8 mouse cellular contexts compared by ENCODE assay signal in the genomic region with DNA sequence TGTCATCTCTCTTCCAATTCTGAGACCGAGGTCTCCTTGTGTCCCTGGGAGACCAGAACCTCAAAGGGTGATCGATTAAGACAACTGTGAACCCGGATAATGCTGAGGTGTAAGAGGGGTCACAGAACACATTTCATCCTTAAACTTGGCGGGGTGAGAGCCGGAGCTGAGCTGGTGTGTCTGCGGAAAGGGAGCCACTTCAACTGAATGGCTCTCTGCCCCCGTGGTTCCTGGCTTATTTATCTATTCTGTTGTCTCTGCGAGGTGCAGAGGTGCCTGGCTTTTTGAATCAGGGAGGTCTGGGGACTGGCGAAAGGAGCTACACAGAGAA. TPM values are rescaled to one million over a fixed set of nuclear protein-coding genes. Genes with fewer than 3 reads are reported as not detected.
DNase-seq lines count a peak whose midpoint lies in the region; ATAC-seq and TF ChIP-seq lines count a peak whose summit lies in the region.

No protein-coding gene starts in this region.

- 0 out of 2 replicates have a peak, but pooled peaks cover 4% of the 10 kb centered on the region for H3K4me1 ChIP-seq in limb, embryonic 11.5 days (ENCODE audit: control insufficient read depth, insufficient read depth, low read length)

- TF ChIP-seq POLR2A in myocyte (IDR thresholded peaks at IDR 0.05; ENCODE audit: insufficient read length, low read depth): no peak

- H3K9ac ChIP-seq in limb, embryonic 11.5 days (ENCODE audit: low read length): peak overlapping the region; percentile 51

- H3K4me3 ChIP-seq in limb, embryonic 11.5 days (ENCODE audit: low read depth, low read length): peak overlapping the region; percentile 48
- peak overlapping the region; percentile 60 for H3K4me3 ChIP-seq in myocyte

- DNase-seq in cerebellum, adult 11 months: peak; percentile 11
- DNase-seq in cerebellum, adult 9-11 months: no peak
- peak; percentile 38 to 72 for DNase-seq in spleen, postnatal 10 days (ENCODE audit: low spot score in 2 of 2)
- DNase-seq in spleen, adult 12 weeks (ENCODE audit: low spot score): no peak
- no peak for DNase-seq in limb, embryonic 11.5 days (ENCODE audit: low spot score)
- DNase-seq in ovary, postnatal 10 days (ENCODE audit: low spot score): no peak
- DNase-seq in embryo, embryonic 11 days: no peak

- H3K9me3 ChIP-seq in limb, embryonic 11.5 days (ENCODE audit: control insufficient read depth, low read length): no peaks in the 10 kb centered on the region

- 4% methylated on average over 9 of the region's 9 CpGs for WGBS in limb, embryonic 11.5 days

- no peaks in the 10 kb centered on the region for H3K27me3 ChIP-seq in limb, embryonic 11.5 days (ENCODE audit: control insufficient read depth, insufficient read depth, low read length)
- no peaks in the 10 kb centered on the region for H3K27me3 ChIP-seq in myocyte (ENCODE audit: control insufficient read depth, insufficient read depth, insufficient read length)

- H3ac ChIP-seq in myocyte (ENCODE audit: control insufficient read depth, insufficient read length): peak overlapping the region; percentile 25

- H3K4me2 ChIP-seq in limb, embryonic 11.5 days (ENCODE audit: low read depth, severe bottlenecking): peak overlapping the region; percentile 85
- H3K4me2 ChIP-seq in myocyte (ENCODE audit: low read depth): peak overlapping the region; percentile 76

- no peak for ATAC-seq in limb, embryonic 11.5 days (ENCODE audit: insufficient number of reproducible peaks, low FRiP score, low TSS enrichment, low read depth)

- H3K79me2 ChIP-seq in myocyte (ENCODE audit: control insufficient read depth, insufficient read depth): no peaks in the 10 kb centered on the region

- no peaks in the 10 kb centered on the region for H3K36me3 ChIP-seq in limb, embryonic 11.5 days (ENCODE audit: control insufficient read depth, insufficient read depth, low read length)
- H3K36me3 ChIP-seq in myocyte (ENCODE audit: control insufficient read depth, insufficient read depth): no peaks in the 10 kb centered on the region

- no peak overlapping the region for H3K27ac ChIP-seq in limb, embryonic 11.5 days (replicated peaks; ENCODE audit: low read depth, low read length)

TF ChIP-seq in myocyte, 11 proteins besides CTCF, POLR2A, EP300 and RAD21:
- TF ChIP-seq TCF3 (IDR thresholded peaks at IDR 0.05; ENCODE audit: insufficient read length, low read depth): no peak
- no peak for TF ChIP-seq USF1 (IDR thresholded peaks at IDR 0.05; ENCODE audit: low read depth)
- TF ChIP-seq CEBPB (IDR thresholded peaks at IDR 0.05; ENCODE audit: insufficient read depth, poor library complexity, severe bottlenecking): no peak
- no peak for TF ChIP-seq TCF12 (IDR thresholded peaks at IDR 0.05; ENCODE audit: insufficient read depth, poor library complexity, severe bottlenecking)
- TF ChIP-seq POLR2AphosphoS2 (IDR thresholded peaks at IDR 0.05; ENCODE audit: insufficient read length, low read depth): no peak
- TF ChIP-seq MYOD1 (IDR thresholded peaks at IDR 0.05; ENCODE audit: control insufficient read depth in 1 of 3, insufficient read length in 2 of 3, low read depth in 2 of 3): no peak
- TF ChIP-seq SRF (IDR thresholded peaks at IDR 0.05; ENCODE audit: control insufficient read depth, insufficient read length, low read depth): no peak
- no peak for TF ChIP-seq REST (IDR thresholded peaks at IDR 0.05; ENCODE audit: insufficient read depth, insufficient read length)
- no peak for TF ChIP-seq MAX (IDR thresholded peaks at IDR 0.05; ENCODE audit: low read depth)
- no peak for TF ChIP-seq E2F4 (IDR thresholded peaks at IDR 0.05; ENCODE audit: insufficient read depth)
- no peak for TF ChIP-seq MYOG (IDR thresholded peaks at IDR 0.05; ENCODE audit: control insufficient read depth in 1 of 3, insufficient read depth in 1 of 3, insufficient read length in 2 of 3, low read depth in 2 of 3)

RNA-seq across cellular contexts. Expression of a gene that starts 1.5 kb away (rescaled TPM):
- 19.0 and 19.8 TPM in 2 replicates for polyA plus RNA-seq in limb, embryonic 11.5 days (2014; fragmentation: Nextera tagmentation; extraction: Ambion mirVana)
- 16.0 TPM for polyA plus RNA-seq in myocyte (2012; fragmentation: generic; extraction: Trizol)

RNA-seq across cellular contexts. Expression of a gene that starts 12.2 kb away (rescaled TPM):
- polyA plus RNA-seq in limb, embryonic 11.5 days (2014; fragmentation: Nextera tagmentation; extraction: Ambion mirVana): not detected in 2 replicates
- polyA plus RNA-seq in myocyte (2012; fragmentation: generic; extraction: Trizol): 0.05 TPM

Comparison
In these comparisons a context has a peak if more than half of its experiments do, and no peak if none do; other contexts are left out.
1. DNase-seq: peak in cerebellum, adult 11 months (single experiment) and spleen, postnatal 10 days (2 of 2); none in cerebellum, adult 9-11 months (single experiment), spleen, adult 12 weeks (single experiment), limb, embryonic 11.5 days (single experiment), ovary, postnatal 10 days (single experiment) and embryo, embryonic 11 days (single experiment).